Mouse (Mus musculus): ENCODE data around the gene Zfp51. TPM values are rescaled to one million over a fixed set of nuclear protein-coding genes. Genes with fewer than 3 reads are reported as not detected.

Zfp51 gene
- polyA plus RNA-seq (2015; fragmentation: Nextera tagmentation; extraction: Ambion mirVana) = 6.7 and 7.2 TPM in 2 replicates

GRCm38 (mm10) chr17:21450138-21450704 is at the start of gene Zfp51:
Gene Zfp51, plus strand, starts transcription at chr17:21450374.

GRCm38 (mm10) chr17:21422664-21423599 is 27.2 kb upstream of the Zfp51 start, which contains the start of gene Zfp54:
Gene Zfp54, plus strand, starts transcription at chr17:21423227.

GRCm38 (mm10) chr17:21488760-21489499 is 38.8 kb downstream of the Zfp51 start, which contains the start of gene Zfp53:
Gene Zfp53, plus strand, starts transcription at chr17:21488998.

Other genes with a start within 250 kb of the Zfp51 start
- not detected in 2 replicates for gene Vmn1r234, start 224.3 kb upstream of the Zfp51 start, polyA plus RNA-seq (2015; fragmentation: Nextera tagmentation; extraction: Ambion mirVana)
- not detected in 2 replicates for gene Vmn1r235, start 194.0 kb upstream of the Zfp51 start, polyA plus RNA-seq (2015; fragmentation: Nextera tagmentation; extraction: Ambion mirVana)
- not detected in 2 replicates for gene Vmn1r236, start 167.4 kb upstream of the Zfp51 start, polyA plus RNA-seq (2015; fragmentation: Nextera tagmentation; extraction: Ambion mirVana)
- gene Vmn1r237, start 138.5 kb upstream of the Zfp51 start, polyA plus RNA-seq (2015; fragmentation: Nextera tagmentation; extraction: Ambion mirVana) = not detected in 2 replicates
- 1.3 and 1.7 TPM in 2 replicates for gene Zfp677, start 66.6 kb upstream of the Zfp51 start, polyA plus RNA-seq (2015; fragmentation: Nextera tagmentation; extraction: Ambion mirVana)
- gene Zfp54, start 27.1 kb upstream of the Zfp51 start, polyA plus RNA-seq (2015; fragmentation: Nextera tagmentation; extraction: Ambion mirVana) = 3.1 TPM in 2 replicates
- gene Zfp53, start 38.6 kb downstream of the Zfp51 start, polyA plus RNA-seq (2015; fragmentation: Nextera tagmentation; extraction: Ambion mirVana) = 4.5 and 4.9 TPM in 2 replicates
- gene Zfp52, start 85.2 kb downstream of the Zfp51 start, polyA plus RNA-seq (2015; fragmentation: Nextera tagmentation; extraction: Ambion mirVana) = 2.4 and 3.5 TPM in 2 replicates
- 6.8 and 7.4 TPM in 2 replicates for gene Zfp948, start 116.6 kb downstream of the Zfp51 start, polyA plus RNA-seq (2015; fragmentation: Nextera tagmentation; extraction: Ambion mirVana)
- gene Zfp983, start 200.2 kb downstream of the Zfp51 start, polyA plus RNA-seq (2015; fragmentation: Nextera tagmentation; extraction: Ambion mirVana) = 1.3 and 1.9 TPM in 2 replicates
- 2.6 and 4.6 TPM in 2 replicates for gene Gm10226, start 241.5 kb downstream of the Zfp51 start, polyA plus RNA-seq (2015; fragmentation: Nextera tagmentation; extraction: Ambion mirVana)

Measured in spleen, postnatal 0 days (tissue).